Mouse (Mus musculus) intestine, embryonic 14.5 days (tissue): ENCODE measurements at regions not wholly inside any gene's neighbourhood (a gene's known extent, or its start where the extent isn't known, plus 50 kb on each side); places are given as distances from the start of the nearest gene placed in this dataset.

ENCODE experiments used
- ATAC-seq: fragments of 200-750 bp; cut with Nextera tagmentation; replicated peaks from 2 replicates; pipeline ENCODE4 v1.8.0; 2017; ENCODE audit warnings: low read depth, moderate number of reproducible peaks, moderate TSS enrichment, moderate library complexity; ENCODE audit not compliant: low FRiP score, low TSS enrichment
- DNase-seq: peaks from one replicate; pipeline ENCODE4 v3.0.0-alpha.2; 2018; ENCODE audit warnings: low spot score
- H3K27ac ChIP-seq: fragments of 300-500 bp; sonication (generic); 2 replicates; pipeline ENCODE4 v1.5.1; 2014; ENCODE audit warnings: low read depth, mild to moderate bottlenecking, control low read depth
- H3K27me3 ChIP-seq: fragments of 300-500 bp; sonication (generic); replicated peaks from 2 replicates; pipeline ENCODE4 v1.6.1; 2014; ENCODE audit warnings: low read length, control low read depth; ENCODE audit not compliant: control insufficient read depth, insufficient read depth
- H3K36me3 ChIP-seq: fragments of 300-500 bp; sonication (generic); 2 replicates; pipeline ENCODE4 v1.6.1; 2014; ENCODE audit warnings: low read length, control low read depth; ENCODE audit not compliant: control insufficient read depth, insufficient read depth
- H3K4me1 ChIP-seq: fragments of 300-500 bp; sonication (generic); replicated peaks from 2 replicates; pipeline ENCODE4 v1.6.1; 2014; ENCODE audit warnings: low read length, control low read depth, mixed read lengths; ENCODE audit not compliant: control insufficient read depth, insufficient read depth
- H3K4me2 ChIP-seq: fragments of 300-500 bp; sonication (generic); 2 replicates; pipeline ENCODE4 v1.6.1; 2014; ENCODE audit warnings: low read length
- H3K4me3 ChIP-seq: fragments of 300-500 bp; sonication (generic); 2 replicates; pipeline ENCODE4 v1.5.1; 2014; ENCODE audit warnings: low read depth, low read length, control low read depth, mixed read lengths
- H3K9ac ChIP-seq: fragments of 300-500 bp; sonication (generic); 2 replicates; pipeline ENCODE4 v1.6.1; 2014; ENCODE audit warnings: mild to moderate bottlenecking, low read length
- H3K9me3 ChIP-seq: fragments of 300-500 bp; sonication (generic); 2 replicates; pipeline ENCODE4 v1.6.1; 2016; ENCODE audit warnings: low read length, control low read depth; ENCODE audit not compliant: control insufficient read depth
- WGBS: fragments of 180-500 bp; shearing (Covaris S2); extraction: QIAGEN DNeasy Blood & Tissue Kit; methylation state at CpG from one replicate; pipeline ENCODE4 v1.1.7; 2014; 5-methylcytosine and 5-hydroxymethylcytosine counted together

GRCm38 (mm10) chr15:40019226-40019625 lies 114.9 kb upstream of the 9330182O14Rik start:
- H3K4me3 ChIP-seq, result no peak overlapping the region
- peaks cover 9% of the 10 kb centered on the region for H3K4me1 ChIP-seq
- no peaks in the 10 kb centered on the region for H3K9me3 ChIP-seq
- WGBS, result 82% methylated on average over 8 of the region's 8 CpGs
- DNase-seq (no peak), ATAC-seq (no peak)
- H3K9ac ChIP-seq, result no peak overlapping the region
- H3K27ac ChIP-seq, result no peak overlapping the region
- no peaks in the 10 kb centered on the region for H3K36me3 ChIP-seq
- H3K4me2 ChIP-seq, result no peak overlapping the region
- no peaks in the 10 kb centered on the region for H3K27me3 ChIP-seq

GRCm38 (mm10) chr15:40020097-40020496 lies 114.1 kb upstream of the 9330182O14Rik start:
- Histone ChIP-seq H3K27me3 (no peaks in the 10 kb centered on the region), H3K27ac (no peak overlapping the region), H3K4me1 (peaks cover 9% of the 10 kb centered on the region), H3K9ac (no peak overlapping the region), H3K9me3 (no peaks in the 10 kb centered on the region), H3K4me3 (no peak overlapping the region), H3K4me2 (no peak overlapping the region), H3K36me3 (no peaks in the 10 kb centered on the region)
- no peak for ATAC-seq
- DNase-seq, result no peak

GRCm38 (mm10) chr15:40020646-40021045 lies 113.5 kb upstream of the 9330182O14Rik start:
- 93% methylated on average over 3 of the region's 3 CpGs for WGBS
- H3K36me3 ChIP-seq, result no peaks in the 10 kb centered on the region
- H3K4me3 ChIP-seq, result no peak overlapping the region
- DNase-seq (no peak), ATAC-seq (no peak)
- H3K9me3 ChIP-seq, result no peaks in the 10 kb centered on the region
- H3K4me1 ChIP-seq, result peaks cover 9% of the 10 kb centered on the region
- H3K9ac ChIP-seq, result no peak overlapping the region
- no peak overlapping the region for H3K27ac ChIP-seq
- H3K27me3 ChIP-seq, result no peaks in the 10 kb centered on the region
- H3K4me2 ChIP-seq, result no peak overlapping the region

GRCm38 (mm10) chr15:40023195-40023594 lies 111.0 kb upstream of the 9330182O14Rik start:
- no peak for ATAC-seq
- Histone ChIP-seq H3K4me2 (no peak overlapping the region), H3K36me3 (no peaks in the 10 kb centered on the region), H3K4me3 (no peak overlapping the region), H3K27ac (no peak overlapping the region), H3K27me3 (no peaks in the 10 kb centered on the region), H3K9me3 (no peaks in the 10 kb centered on the region), H3K9ac (no peak overlapping the region), H3K4me1 (peaks cover 5% of the 10 kb centered on the region)
- WGBS, result 93% methylated on average over 3 of the region's 3 CpGs
- no peak for DNase-seq

- Histone ChIP-seq H3K9me3 (no peaks in the 10 kb centered on the region), H3K27me3 (no peaks in the 10 kb centered on the region), H3K36me3 (no peaks in the 10 kb centered on the region), H3K4me2 (no peak overlapping the region), H3K27ac (no peak overlapping the region), H3K4me1 (no peaks in the 10 kb centered on the region), H3K9ac (no peak overlapping the region), H3K4me3 (no peak overlapping the region)
- no peak for DNase-seq
- no peak for ATAC-seq
These were observed 102.1 kb upstream of the 9330182O14Rik start for GRCm38 (mm10) chr15:40032088-40032487.

- Histone ChIP-seq H3K9me3 (no peaks in the 10 kb centered on the region), H3K4me3 (no peak overlapping the region), H3K9ac (no peak overlapping the region), H3K36me3 (no peaks in the 10 kb centered on the region), H3K4me2 (no peak overlapping the region), H3K27me3 (no peaks in the 10 kb centered on the region), H3K27ac (no peak overlapping the region), H3K4me1 (no peaks in the 10 kb centered on the region)
- DNase-seq (no peak), ATAC-seq (no peak)
- 83% methylated on average over 1 of the region's 1 CpGs for WGBS
These were observed 98.0 kb upstream of the 9330182O14Rik start for GRCm38 (mm10) chr15:40036181-40036580.

GRCm38 (mm10) chr15:40037266-40037665 lies 96.9 kb upstream of the 9330182O14Rik start:
- ATAC-seq (no peak), DNase-seq (no peak)
- Histone ChIP-seq H3K9ac (no peak overlapping the region), H3K27me3 (no peaks in the 10 kb centered on the region), H3K4me3 (no peak overlapping the region), H3K27ac (no peak overlapping the region), H3K36me3 (no peaks in the 10 kb centered on the region), H3K4me1 (no peaks in the 10 kb centered on the region), H3K9me3 (no peaks in the 10 kb centered on the region), H3K4me2 (no peak overlapping the region)
- 47% methylated on average over 7 of the region's 7 CpGs for WGBS

GRCm38 (mm10) chr15:40046219-40046618 lies 87.9 kb upstream of the 9330182O14Rik start:
- H3K36me3 ChIP-seq, result no peaks in the 10 kb centered on the region
- no peaks in the 10 kb centered on the region for H3K9me3 ChIP-seq
- H3K4me2 ChIP-seq, result no peak overlapping the region
- WGBS, result 45% methylated on average over 5 of the region's 5 CpGs
- H3K27ac ChIP-seq, result no peak overlapping the region
- no peaks in the 10 kb centered on the region for H3K27me3 ChIP-seq
- H3K9ac ChIP-seq, result no peak overlapping the region
- no peaks in the 10 kb centered on the region for H3K4me1 ChIP-seq
- H3K4me3 ChIP-seq, result no peak overlapping the region
- ATAC-seq (no peak), DNase-seq (no peak)

GRCm38 (mm10) chr15:40047100-40047499 lies 87.1 kb upstream of the 9330182O14Rik start:
- ATAC-seq, result no peak
- no peak for DNase-seq
- H3K4me2 ChIP-seq, result no peak overlapping the region
- WGBS, result 86% methylated on average over 1 of the region's 1 CpGs
- no peaks in the 10 kb centered on the region for H3K36me3 ChIP-seq
- H3K27me3 ChIP-seq, result no peaks in the 10 kb centered on the region
- no peak overlapping the region for H3K4me3 ChIP-seq
- H3K9me3 ChIP-seq, result no peaks in the 10 kb centered on the region
- no peaks in the 10 kb centered on the region for H3K4me1 ChIP-seq
- no peak overlapping the region for H3K9ac ChIP-seq
- H3K27ac ChIP-seq, result no peak overlapping the region
